In genomic region chr1:154745241-154745640, GRCm38 (mm10) we compare ENCODE assay signal across 19 mouse cellular contexts.
"Had no signal": no experiment of that assay in that cellular context is flagged by ENCODE, and none has a peak within 500 bp of the region (broad histone marks: within the 10 kb centered on the region; RNA-seq: fewer than 3 reads in every experiment).

No protein-coding gene starts in this region.

- H3K4me3 ChIP-seq: liver, embryonic 13.5 days; liver, embryonic 15.5 days; lung, embryonic 15.5 days; megakaryocyte, embryonic 14.5 days; midbrain, embryonic 12.5 days; midbrain, embryonic 15.5 days; neural tube, embryonic 13.5 days; neural tube, embryonic 15.5 days had no signal

- H3K9me3 ChIP-seq: liver, embryonic 13.5 days; liver, embryonic 15.5 days; lung, embryonic 15.5 days; megakaryocyte, embryonic 14.5 days; midbrain, embryonic 12.5 days; midbrain, embryonic 15.5 days; neural tube, embryonic 13.5 days; neural tube, embryonic 15.5 days had no signal

- H3K4me1 ChIP-seq: liver, embryonic 13.5 days; liver, embryonic 15.5 days; lung, embryonic 15.5 days; megakaryocyte, embryonic 14.5 days; midbrain, embryonic 12.5 days; midbrain, embryonic 15.5 days; neural tube, embryonic 13.5 days; neural tube, embryonic 15.5 days had no signal

- DNase-seq: liver, embryonic 13.5 days; liver, postnatal 0 days; lung, adult 2 months; lung, postnatal 14 days; lung, postnatal 36 days; retina, postnatal 1 day; right cerebral cortex, adult 18-20 months; right cerebral cortex, postnatal 14 days; spleen, adult 18-20 months; thymus, adult 18-20 months; thymus, postnatal 14 days; thymus, postnatal 36 days had no signal

- H3K36me3 ChIP-seq: liver, embryonic 13.5 days; liver, embryonic 15.5 days; lung, embryonic 15.5 days; midbrain, embryonic 12.5 days; midbrain, embryonic 15.5 days; neural tube, embryonic 13.5 days; neural tube, embryonic 15.5 days had no signal

- H3K27me3 ChIP-seq: liver, embryonic 13.5 days; liver, embryonic 15.5 days; lung, embryonic 15.5 days; megakaryocyte, embryonic 14.5 days; midbrain, embryonic 12.5 days; midbrain, embryonic 15.5 days; neural tube, embryonic 13.5 days; neural tube, embryonic 15.5 days had no signal
